Mouse (Mus musculus) frontal cortex, adult (tissue): ENCODE measurements around the gene Sphk2.

Experiments
- ATAC-seq: cut with Nextera tagmentation; 2 replicates; pipeline ENCODE4 v1.9.2; 2017; ENCODE audit warnings: mild to moderate bottlenecking, moderate library complexity, mixed read lengths; ENCODE audit not compliant: low TSS enrichment

Gene Sphk2

GRCm38 (mm10) chr7:45723781-45724180, 6.0 kb upstream of the Sphk2 start:
- no peak for ATAC-seq

- no peak for ATAC-seq
Observed at GRCm38 (mm10) chr7:45723301-45723700, 5.5 kb upstream of the Sphk2 start.

DNA sequence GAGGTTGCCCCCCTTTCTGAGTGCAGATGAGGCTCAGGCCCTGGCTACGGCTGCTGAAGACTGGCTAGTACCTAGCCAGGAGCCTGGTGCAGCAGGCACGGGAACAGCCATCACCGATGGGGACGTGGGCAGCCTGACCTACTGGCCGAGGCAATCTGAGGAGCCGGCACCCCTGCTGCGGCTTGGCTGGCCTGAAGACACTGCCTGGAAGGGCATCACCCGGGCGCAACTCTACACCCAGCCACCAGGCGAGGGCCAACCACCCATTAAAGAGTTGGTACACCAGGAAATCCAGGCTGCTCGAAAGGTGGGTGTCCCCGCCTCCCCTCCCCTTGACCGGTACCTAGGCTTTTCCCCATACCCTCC, 4.5 kb upstream of the Sphk2 start:
- no peak for ATAC-seq

DNA sequence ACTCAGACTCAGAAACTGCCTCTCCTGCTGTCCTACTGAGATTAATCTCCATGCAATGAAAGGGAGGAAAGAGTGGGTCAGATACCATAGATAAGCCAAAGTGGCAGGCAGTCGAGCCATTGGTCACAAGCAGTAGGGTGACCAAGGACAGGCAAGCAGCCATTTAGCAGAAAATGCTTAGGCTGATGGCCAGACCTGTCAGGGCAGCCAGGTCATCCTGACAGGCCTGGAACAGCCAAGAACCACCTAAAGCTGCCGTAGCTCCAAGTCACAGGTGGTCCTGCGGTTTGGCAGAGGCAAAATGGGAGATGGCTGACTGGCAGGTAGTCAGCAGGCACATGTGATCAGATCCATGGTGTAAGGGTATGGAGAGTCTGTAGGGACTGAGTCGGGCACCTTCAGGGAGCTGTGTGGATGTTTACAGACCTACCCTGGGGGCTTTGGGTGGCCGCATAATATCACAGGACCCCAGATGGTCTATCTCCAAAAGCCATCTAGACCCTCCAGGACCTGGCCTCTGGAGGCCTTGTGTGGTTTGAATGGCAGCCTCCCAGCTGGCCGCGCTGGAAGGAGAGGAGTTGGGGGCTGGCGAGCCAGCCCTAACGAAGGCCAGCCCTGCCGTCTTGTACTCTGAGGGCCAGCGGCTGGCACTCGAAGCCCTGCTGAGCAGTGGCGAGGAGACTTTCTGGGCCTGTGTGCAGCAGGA, 4.0 kb upstream of the Sphk2 start:
- ATAC-seq: no peak

DNA sequence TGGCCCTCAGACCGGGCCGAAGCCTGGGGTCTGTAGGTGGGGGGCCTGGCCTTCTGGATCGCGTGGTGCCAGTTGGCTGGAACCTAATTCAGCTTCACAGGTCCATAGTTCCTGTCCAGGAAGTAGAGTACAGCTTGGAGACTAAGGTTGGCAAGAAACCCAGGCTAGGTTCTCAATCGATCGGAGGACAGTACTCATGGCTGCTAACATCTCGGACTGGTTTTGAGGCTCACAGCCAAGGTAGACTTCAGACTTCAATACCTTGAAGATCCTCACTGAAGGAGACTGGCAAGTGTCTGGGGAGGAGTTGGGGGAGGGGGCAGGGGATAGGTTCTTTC, 3.4 kb upstream of the Sphk2 start:
- no peak for ATAC-seq

GRCm38 (mm10) chr7:45720413-45721233, 2.8 kb upstream of the Sphk2 start, which contains the start of gene Fam83e:
Fam83e (plus strand) TSS chr7:45721212.
- no peak for ATAC-seq

DNA sequence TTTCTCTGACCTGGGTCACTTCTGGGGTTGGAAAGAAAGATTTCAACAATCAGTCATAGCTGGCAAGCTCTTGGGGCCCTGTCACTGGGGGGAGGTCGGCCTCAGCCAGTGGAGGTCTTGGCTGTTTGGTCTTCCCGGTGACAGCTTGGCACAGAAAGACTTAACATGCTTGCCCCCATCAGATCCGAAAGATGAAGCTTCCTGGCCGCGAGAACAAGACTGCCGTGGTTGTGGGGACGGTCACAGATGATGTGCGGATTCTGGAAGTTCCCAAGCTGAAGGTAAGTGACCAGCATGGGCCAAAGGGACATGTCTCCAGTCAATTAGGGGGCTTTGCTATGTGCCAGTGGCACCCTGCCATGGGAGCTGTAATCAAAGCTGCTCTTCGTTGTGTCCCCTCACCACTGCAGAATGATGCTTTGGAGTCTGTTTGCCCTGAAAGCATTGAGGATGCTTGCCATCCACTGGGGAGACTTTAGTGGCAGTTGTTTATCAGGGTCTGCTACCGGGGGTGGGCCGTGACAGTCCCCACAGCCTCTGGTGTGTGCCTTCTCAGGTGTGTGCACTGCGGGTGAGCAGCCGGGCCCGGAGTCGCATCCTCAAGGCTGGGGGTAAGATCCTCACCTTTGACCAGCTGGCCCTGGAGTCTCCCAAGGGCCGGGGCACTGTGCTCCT, 2.1 kb upstream of the Sphk2 start:
- ATAC-seq: no peak

DNA sequence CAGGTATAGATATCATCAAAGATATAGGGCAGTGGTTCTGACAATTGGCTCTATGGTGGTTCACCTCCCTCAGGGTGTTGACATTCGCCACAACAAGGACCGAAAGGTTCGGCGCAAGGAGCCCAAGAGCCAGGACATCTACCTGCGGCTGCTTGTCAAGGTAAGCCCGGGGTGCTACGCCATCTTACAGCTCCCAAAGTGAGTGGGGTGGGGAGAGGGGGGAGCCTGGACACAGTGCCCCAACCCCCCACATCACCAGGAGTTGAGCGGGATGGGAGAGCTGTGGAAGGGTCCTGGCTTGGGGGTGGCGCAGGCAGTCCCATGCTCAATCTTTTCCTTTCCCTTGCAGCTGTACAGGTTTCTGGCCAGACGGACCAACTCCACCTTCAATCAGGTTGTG, 1.4 kb upstream of the Sphk2 start:
- ATAC-seq: no peak

- no peak for ATAC-seq
Observed at GRCm38 (mm10) chr7:45718331-45718730, 529 bp upstream of the Sphk2 start.

DNA sequence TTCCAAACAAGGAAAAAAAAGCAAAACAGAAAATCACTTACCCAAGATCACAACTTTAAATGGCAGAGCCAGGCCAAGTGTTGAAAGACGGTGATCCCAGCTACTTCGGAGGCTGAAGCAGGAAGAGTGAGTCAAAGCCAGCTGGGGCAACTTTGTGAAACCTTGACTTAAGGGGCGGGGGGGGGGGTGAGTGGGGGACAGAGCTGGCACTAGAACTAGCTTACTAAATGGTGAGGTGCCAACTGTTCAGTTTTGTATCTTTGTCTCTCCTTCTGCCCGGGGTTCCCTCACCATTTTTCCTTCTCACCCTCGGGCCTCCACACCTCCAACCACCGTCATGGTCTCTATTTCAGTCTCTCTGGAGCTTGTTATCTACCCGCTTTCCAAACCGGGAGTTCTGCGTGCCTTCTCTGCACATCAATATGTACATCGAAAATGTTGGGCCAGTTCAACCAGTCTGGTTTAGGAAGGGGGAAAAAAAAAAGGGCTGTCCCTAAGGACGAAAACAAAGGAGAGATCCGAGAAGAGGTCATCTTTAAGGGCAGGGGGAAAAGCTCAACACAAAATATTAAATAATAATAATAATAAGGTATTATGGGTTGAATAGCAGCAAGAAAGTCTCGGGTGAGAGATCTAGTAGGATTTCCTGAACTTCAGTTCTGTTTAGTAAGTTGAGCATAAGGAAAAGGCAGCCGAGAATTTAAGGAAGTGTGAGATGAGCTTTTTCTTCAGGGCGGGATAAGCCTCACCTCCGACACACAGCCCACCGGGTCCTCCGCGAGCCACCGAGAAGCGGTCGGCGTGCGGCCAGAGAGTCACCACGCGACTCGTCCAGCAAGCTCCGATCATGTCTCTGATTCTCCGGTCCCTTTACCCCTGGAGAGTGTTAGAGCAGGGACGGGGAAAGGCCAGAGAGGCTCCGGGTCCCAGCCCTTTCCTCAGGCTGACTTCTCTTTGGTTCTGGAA, 567 bp downstream of the Sphk2 start:
- ATAC-seq: no peak

DNA sequence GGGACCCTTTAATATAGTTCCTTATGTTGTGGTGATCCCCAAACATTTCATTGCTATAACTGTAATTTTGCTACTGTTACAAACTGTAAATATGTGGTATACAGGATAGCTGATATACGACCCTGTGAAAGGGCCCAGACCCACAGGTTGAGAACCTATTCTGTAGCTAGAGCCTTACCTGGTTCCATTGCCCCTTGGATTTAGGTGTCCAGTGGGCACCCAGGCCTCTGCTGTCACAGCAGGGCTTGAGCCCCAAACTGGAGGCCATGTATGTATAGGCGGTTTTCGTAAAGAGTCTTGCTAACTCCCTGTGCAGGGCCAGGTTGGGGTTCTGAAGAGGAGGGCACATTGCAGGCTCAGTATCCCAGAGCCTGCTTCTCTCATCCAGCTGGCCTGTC, 1.3 kb downstream of the Sphk2 start:
- ATAC-seq: no peak

- ATAC-seq: no peak
Observed at GRCm38 (mm10) chr7:45715741-45716459, 1.9 kb downstream of the Sphk2 start.

- peak; percentile 73 for ATAC-seq
Observed at GRCm38 (mm10) chr7:45715090-45715708, 2.6 kb downstream of the Sphk2 start, which contains the start of gene Rpl18. Rpl18 (plus strand) TSS chr7:45715457.

GRCm38 (mm10) chr7:45714630-45715089, 3.1 kb downstream of the Sphk2 start:
- no peak for ATAC-seq

- ATAC-seq: no peak
Observed at GRCm38 (mm10) chr7:45713881-45714520, 3.8 kb downstream of the Sphk2 start.

DNA sequence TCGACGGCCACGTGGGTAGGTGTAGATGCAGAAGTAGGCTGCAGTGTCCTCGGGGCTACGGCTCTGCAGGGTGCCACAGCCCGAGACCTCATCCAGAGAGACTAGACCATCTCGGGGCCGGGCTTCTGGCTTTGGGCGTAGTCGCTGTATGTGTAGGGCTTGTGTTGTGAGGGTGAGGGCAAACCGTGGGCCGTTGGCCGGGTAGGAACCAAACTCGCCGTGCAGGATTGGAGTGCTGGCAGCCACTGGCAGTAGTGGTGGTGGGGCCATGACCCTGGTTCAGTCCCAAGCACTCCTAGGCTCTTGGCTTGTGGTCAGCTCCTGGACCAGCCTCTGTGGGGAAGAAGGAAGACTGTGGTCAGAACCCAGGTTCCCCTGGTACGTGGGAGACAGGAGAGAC, 4.4 kb downstream of the Sphk2 start:
- no peak for ATAC-seq

DNA sequence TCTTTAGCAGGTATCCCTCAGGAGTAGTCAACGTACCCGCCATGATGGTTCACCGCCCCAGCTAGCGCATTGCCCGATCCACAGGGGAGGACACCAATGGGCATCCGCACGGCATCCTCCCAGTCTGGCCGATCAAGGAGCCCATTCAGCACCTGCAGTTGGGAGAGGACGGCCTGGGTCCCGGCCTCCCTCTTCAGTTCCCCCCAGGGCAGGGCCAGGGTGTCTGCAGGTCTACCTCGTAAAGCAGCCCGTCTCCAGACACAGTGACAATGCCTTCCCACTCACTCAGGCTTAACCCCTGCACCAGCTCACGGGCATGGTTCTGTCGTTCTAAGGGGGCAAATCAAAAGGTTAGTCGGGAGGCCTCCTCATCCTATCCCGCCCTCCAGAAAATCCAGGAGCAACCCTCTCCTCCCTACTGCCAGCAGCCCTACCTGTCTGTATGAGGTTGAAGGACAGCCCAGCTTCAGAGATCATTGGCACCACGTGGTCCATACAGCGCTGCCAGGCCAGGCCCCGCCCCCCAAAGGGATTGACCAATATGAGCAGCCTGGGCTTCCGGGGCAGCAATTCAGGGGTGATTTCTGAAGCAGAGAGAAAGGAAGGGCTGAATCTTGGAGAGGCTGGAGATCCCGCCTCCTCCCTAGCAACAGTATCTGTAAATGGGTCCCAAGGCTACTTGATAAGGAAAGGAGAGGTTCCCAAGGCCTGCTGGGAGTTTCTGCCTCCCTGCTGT, 5.6 kb downstream of the Sphk2 start:
- no peak for ATAC-seq

DNA sequence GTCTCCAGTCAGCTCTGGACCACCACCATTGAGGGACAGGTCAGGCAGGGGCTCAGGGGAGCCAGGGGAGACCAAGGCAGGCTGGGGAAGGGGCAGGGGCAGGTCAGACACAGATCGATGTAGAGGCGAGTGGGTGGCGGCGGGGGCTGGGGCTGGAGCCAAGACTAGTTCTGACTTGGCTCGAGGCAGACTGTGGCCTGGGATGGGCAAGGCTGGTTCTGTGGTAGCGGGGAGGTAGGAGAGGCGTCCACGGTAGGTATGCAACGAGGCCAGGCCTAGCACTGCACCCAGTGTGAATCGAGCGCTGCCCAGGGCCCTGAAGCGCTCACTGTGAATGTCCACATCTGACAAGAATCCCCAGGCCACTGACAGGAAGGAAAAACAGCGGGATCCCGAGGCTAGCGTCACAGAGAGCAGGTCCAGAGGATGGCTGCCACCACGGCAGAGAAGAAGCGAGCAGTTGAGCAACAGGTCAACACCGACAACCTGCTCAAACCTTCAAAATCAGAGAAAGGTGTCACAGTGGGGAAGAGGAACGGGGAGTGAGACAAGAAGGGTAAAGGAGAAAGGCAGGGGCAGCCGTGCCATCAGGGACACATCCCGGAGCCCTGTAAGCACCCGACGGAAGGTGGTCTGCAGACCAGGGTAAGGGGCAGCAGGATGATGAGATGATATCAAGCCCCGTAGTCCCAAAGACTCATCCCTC, 6.3 kb downstream of the Sphk2 start:
- ATAC-seq: no peak
